Mouse (Mus musculus) heart, postnatal 10 days (tissue): ENCODE data around the gene Clec11a. TPM values are rescaled to one million over a fixed set of nuclear protein-coding genes. Genes with fewer than 3 reads are reported as not detected.

ENCODE experiments used
- DNase-seq, 2 experiments: peaks; one replicate each; pipeline ENCODE4 v3.0.0; 2021
- intact Hi-C: fragments of 180-260 bp; cut with DNase I; formaldehyde crosslinking; loops from one replicate; pipeline ENCODE4 v1.15.1; 2025
- total RNA-seq, 2 experiments: library from RNA; stranded (reverse); gene quantifications; 2 replicates each; pipeline ENCODE4 v1.2.3; 2021

The Clec11a gene
- total RNA-seq, result 1 to 10 TPM; 1.1 TPM

- peak in 1 of 2 experiments; percentile 18 for DNase-seq
- intact Hi-C loops, result loop anchor here (2.0 kb wide), 1 partner anchor 58 kb away; no protein-coding TSS in a partner anchor
Observed at GRCm38 (mm10) chr7:44306516-44307240, at the start of gene Clec11a. Gene Clec11a, minus strand, starts transcription at chr7:44306902.

GRCm38 (mm10) chr7:44355411-44355810 lies 48.7 kb upstream of the Clec11a start:
- intact Hi-C loops, result no loop called here
- DNase-seq, result no peak

DNA sequence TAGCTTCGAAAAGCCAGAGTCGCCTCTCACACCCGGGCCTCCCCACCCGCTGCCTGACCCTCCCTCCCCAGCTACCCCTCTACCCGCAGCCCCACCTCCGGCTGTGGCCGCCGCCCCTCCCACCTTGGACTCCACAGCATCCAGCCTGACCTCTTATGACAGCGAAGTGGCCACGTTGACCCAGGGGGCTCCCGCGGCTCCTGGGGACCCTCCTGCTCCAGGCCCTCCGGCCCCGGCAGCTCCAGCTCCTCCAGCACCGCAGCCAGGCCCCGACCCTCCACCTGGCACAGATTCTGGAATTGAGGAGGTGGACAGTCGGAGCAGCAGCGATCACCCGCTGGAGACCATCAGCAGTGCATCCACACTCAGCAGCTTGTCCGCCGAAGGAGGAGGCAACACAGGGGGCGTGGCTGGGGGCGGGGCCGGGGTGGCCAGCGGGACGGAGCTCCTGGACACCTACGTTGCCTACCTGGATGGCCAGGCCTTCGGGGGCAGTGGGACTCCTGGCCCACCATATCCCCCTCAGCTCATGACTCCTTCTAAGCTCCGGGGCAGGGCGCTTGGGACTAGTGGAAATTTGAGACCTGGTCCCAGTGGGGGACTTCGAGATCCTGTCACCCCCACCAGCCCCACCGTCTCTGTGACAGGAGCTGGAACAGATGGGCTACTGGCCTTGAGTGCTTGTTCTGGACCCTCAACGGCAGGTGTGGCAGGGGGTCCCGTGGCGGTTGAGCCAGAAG lies 47.1 kb upstream of the Clec11a start:
- DNase-seq, result peak in 1 of 2 experiments; percentile 18
- intact Hi-C loops, result loop anchor here (5.0 kb wide), 1 partner anchor 51 kb away; no protein-coding TSS in a partner anchor

- DNase-seq, result no peak
- intact Hi-C loops, result loop anchor here (5.0 kb wide), 1 partner anchor 51 kb away; no protein-coding TSS in a partner anchor
Observed at GRCm38 (mm10) chr7:44352750-44353600, 46.3 kb upstream of the Clec11a start.

GRCm38 (mm10) chr7:44351881-44352749 lies 45.4 kb upstream of the Clec11a start:
- DNase-seq, result no peak
- intact Hi-C loops, result loop anchor here (1.0 to 5.0 kb wide), 2 partner anchors 50 to 89 kb away; no protein-coding TSS in a partner anchor

- intact Hi-C loops, result loop anchor here (1.0 to 5.0 kb wide), 2 partner anchors 49 to 88 kb away; no protein-coding TSS in a partner anchor
- peak; percentile 82 to 86 for DNase-seq
Observed at GRCm38 (mm10) chr7:44350957-44351711, 44.4 kb upstream of the Clec11a start.

GRCm38 (mm10) chr7:44349043-44349442 lies 42.3 kb upstream of the Clec11a start:
- intact Hi-C loops, result no loop called here

DNA sequence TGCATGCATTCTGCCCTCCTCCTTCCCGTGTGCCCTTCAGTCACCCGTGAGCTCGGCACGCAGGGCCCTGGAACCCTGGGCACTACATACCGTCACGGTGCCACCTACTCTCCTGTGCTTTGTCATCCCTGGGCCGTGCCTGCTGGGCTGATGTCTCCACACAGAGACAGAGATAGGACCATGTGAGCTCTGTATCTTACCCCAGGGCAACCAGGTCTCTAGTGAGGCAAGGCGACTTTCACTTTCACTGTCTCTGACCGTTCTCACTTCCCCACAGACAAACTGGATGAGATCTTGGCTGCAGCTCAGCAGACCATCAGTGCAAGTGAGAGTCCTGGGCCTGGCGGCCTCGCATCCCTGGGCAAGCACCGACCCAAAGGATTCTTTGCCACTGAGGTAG lies 37.9 kb upstream of the Clec11a start:
- DNase-seq, result no peak
- intact Hi-C loops, result no loop called here

More at GRCm38 (mm10) chr7:44349043-44349442, 42.3 kb upstream of the Clec11a start:
- DNase-seq, result no peak

- intact Hi-C loops, result no loop called here
- DNase-seq, result peak in 1 of 2 experiments; percentile 20
Observed at GRCm38 (mm10) chr7:44343459-44344015, 36.8 kb upstream of the Clec11a start.

GRCm38 (mm10) chr7:44341714-44342113 lies 35.0 kb upstream of the Clec11a start:
- DNase-seq, result no peak
- intact Hi-C loops, result no loop called here

DNA sequence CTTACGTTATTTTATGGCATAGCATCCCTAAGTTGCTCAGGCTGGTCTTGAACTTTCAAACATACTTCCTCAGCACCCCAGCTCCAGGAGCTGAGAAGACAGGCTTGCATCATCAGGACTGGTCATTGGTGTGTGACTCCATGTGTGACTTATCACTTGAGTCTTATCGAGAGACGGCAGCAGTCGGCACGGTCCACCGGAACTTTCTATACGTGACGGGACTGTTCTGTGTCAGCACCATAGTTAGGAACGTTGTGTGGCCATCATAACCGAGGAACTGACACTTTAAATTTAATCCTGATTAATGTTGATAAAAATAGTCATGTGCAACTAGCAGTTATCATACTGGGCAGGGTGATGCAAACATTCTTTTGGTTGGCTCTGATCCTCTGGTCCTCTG lies 34.4 kb upstream of the Clec11a start:
- intact Hi-C loops, result no loop called here
- no peak for DNase-seq

GRCm38 (mm10) chr7:44340226-44340625 lies 33.5 kb upstream of the Clec11a start:
- DNase-seq, result no peak
- intact Hi-C loops, result no loop called here

DNA sequence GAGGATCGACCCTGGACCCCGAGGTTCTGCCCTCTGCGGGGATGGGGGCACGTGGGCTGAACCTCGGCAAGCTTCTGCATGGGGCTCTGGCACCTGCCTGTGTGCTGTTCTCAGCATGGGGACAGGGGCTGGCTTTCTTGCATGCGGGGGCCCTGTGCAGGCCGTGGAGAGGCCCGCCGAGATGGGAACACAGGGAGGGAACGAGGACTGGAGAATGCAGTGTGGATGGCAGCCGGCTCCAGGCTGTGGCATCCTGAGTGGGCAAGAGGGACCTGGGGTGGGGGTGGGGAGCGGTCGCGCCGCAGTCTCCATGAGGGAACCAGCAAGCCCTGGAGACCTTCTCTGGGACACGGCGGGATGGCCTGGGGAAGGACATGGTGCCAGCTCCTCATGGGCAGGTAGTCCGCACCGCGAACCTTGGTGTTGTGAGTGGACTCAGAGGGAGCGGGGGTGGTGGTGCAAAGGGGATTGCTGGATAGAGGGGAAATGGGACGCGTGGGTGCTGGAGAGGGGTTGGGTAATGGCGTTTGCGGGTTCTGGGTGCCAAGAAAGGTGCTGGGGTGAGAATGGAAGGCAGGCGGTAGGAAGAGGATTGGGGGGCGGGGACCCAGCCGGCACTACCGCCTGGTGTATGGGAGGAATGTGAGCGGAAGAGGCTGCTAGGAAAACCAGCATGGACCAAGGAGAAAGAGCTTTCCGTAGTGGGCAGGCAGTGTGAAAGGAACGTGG lies 30.6 kb upstream of the Clec11a start:
- DNase-seq, result no peak
- intact Hi-C loops, result no loop called here

DNA sequence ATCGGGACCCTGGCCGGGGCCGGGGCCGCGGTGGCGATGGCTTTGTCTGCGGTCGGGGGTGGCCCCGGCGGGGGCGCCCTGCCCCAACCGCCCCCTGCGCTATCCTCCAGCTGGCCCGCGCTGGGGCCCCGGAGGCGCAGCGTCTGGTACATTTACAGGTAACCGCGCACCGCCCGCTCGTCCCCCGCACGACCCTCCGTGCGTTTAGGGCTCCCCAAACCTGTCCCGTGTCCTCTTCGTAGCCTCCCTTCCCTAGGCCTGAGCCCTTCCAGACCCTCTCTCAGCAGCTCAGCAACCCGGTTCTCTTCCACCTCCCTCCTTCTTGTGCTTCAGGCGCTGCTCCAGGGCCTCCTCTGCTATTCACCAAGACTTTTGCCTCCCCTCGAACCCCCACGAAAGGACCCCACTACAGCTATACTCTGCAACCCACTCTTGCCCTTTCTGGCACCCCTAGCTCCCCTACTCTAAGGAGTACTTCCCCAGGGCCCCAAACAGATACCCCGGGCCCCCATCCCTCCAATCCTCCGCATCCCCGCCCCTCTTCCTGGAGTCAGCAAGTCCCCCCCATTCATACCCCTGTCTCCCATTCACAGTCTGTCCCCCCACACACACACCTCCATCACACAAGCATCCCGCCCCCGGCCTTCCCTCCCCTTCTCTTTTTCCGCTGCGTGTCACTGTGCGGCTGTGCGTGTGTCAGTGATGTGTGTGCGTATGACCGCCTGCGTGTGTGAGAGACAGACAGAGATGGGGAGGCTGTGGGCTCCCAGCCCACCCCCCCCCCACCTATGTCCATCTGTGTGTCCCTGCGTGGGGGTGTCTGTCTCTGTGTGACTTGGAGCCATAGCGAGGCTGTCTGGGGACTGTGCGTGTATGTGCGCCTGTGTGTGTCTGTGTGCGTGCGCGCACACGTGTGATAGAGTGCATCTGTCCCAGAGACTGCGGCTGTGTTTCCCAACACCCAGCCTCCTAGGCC lies 29.6 kb upstream of the Clec11a start:
- DNase-seq, result no peak
- intact Hi-C loops, result no loop called here

GRCm38 (mm10) chr7:44335031-44335878 lies 28.6 kb upstream of the Clec11a start:
- intact Hi-C loops, result no loop called here
- peak in 1 of 2 experiments; percentile 40 for DNase-seq

DNA sequence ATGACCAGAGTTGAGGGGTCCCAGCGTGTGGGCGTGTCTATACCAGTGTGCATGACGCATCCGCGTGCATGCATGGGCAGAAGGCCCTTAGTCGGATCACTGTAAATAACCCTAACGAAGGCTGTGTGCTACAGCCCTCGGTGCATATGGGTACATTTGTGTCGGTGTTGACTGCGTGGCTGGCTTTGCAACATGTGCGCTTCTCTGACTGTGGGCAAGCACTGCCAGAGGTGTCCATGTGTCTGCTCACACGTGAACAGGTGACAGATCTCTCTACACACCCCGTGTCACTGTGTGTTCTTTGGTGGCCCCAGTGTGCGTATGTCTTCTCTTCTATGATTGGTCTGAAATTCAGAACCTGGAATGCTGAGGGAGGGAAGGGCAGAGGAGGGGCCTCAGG lies 27.4 kb upstream of the Clec11a start:
- DNase-seq, result no peak
- intact Hi-C loops, result no loop called here
